Mouse (Mus musculus) liver, embryonic 14.5 days (tissue): ENCODE results near the gene Proser3. TPM values are rescaled to one million over a fixed set of nuclear protein-coding genes. Genes with fewer than 3 reads are reported as not detected.

Source experiments
- ATAC-seq: fragments of 200-750 bp; cut with Nextera tagmentation; 2 replicates; pipeline ENCODE4 v1.8.0; 2017; ENCODE audit warnings: moderate number of reproducible peaks, mild to moderate bottlenecking, moderate library complexity; ENCODE audit not compliant: insufficient read depth
- DNase-seq, 3 experiments: peaks; one replicate each; pipeline ENCODE4 v3.0.0-alpha.2; 2012 to 2013; ENCODE audit warnings: low read depth in 3 of 3, low spot score in 3 of 3
- H3K27ac ChIP-seq: fragments of 300-500 bp; sonication (generic); 2 replicates; pipeline ENCODE4 v1.5.1; 2014; ENCODE audit warnings: moderate library complexity, mild to moderate bottlenecking, control low read depth, inconsistent platforms
- H3K27me3 ChIP-seq: fragments of 300-500 bp; sonication (generic); 2 replicates; pipeline ENCODE4 v1.6.1; 2014; ENCODE audit warnings: mild to moderate bottlenecking, low read length, moderate library complexity; ENCODE audit not compliant: control insufficient read depth, insufficient read depth
- H3K36me3 ChIP-seq: fragments of 300-500 bp; sonication (generic); replicated peaks from 2 replicates; pipeline ENCODE4 v1.6.1; 2014; ENCODE audit warnings: low read depth; ENCODE audit not compliant: control insufficient read depth, insufficient read depth
- H3K4me1 ChIP-seq, 2 experiments: fragments of 200-500 bp in 1 of 2; fragments of 300-500 bp in 1 of 2; sonication (generic) in 1 of 2; replicated peaks; 2 replicates each; pipeline ENCODE4 v1.6.1; 2012 to 2014; ENCODE audit warnings: antibody characterized with exemption in 1 of 2, inconsistent platforms in 1 of 2, low read length in 1 of 2; ENCODE audit not compliant: control insufficient read depth in 2 of 2, insufficient read depth in 2 of 2
- H3K4me2 ChIP-seq: fragments of 300-500 bp; sonication (generic); 2 replicates; pipeline ENCODE4 v1.6.1; 2014; ENCODE audit warnings: low read depth, mild to moderate bottlenecking, control low read depth, moderate library complexity
- H3K4me3 ChIP-seq, 2 experiments: fragments of 200-500 bp in 1 of 2; fragments of 300-500 bp in 1 of 2; sonication (generic) in 1 of 2; 2 replicates each; pipeline ENCODE4 v1.5.1; 2012 to 2014; ENCODE audit warnings: low read depth in 2 of 2, low read length in 2 of 2, mild to moderate bottlenecking in 2 of 2, control low read depth in 1 of 2, inconsistent platforms in 1 of 2, moderate library complexity in 1 of 2; ENCODE audit not compliant: insufficient read depth in 1 of 2
- H3K9ac ChIP-seq: fragments of 300-500 bp; sonication (generic); replicated peaks from 2 replicates; pipeline ENCODE4 v1.6.1; 2014; ENCODE audit warnings: mild to moderate bottlenecking, control low read depth, moderate library complexity
- H3K9me3 ChIP-seq: fragments of 300-500 bp; sonication (generic); 2 replicates; pipeline ENCODE4 v1.6.1; 2016; ENCODE audit warnings: low read length, mixed read lengths; ENCODE audit not compliant: control insufficient read depth
- CTCF ChIP-seq: IDR thresholded peaks from 2 replicates; pipeline ENCODE4 v1.5.1; 2016; ENCODE audit warnings: antibody characterized with exemption, low read depth, control low read depth
- EP300 ChIP-seq: IDR thresholded peaks from 2 replicates; pipeline ENCODE4 v1.6.1; 2016; ENCODE audit warnings: antibody characterized with exemption, low read depth
- WGBS: fragments of 180-500 bp; shearing (Covaris S2); extraction: QIAGEN DNeasy Blood & Tissue Kit; methylation state at CpG from one replicate; pipeline ENCODE4 v1.1.7; 2014; ENCODE audit not compliant: insufficient replicate concordance; 5-methylcytosine and 5-hydroxymethylcytosine counted together
- polyA plus RNA-seq, 2 experiments: library from polyadenylated mRNA; depleted of rRNA in 1 of 2; stranded (reverse) in 1 of 2; unstranded in 1 of 2; fragments of >200 nt; fragmentation: Nextera tagmentation in 1 of 2; extraction: Ambion mirVana in 1 of 2; gene quantifications; 2 replicates each; pipeline versions ENCODE4 v1.2.1 to v1.2.3; 2012 to 2014

The Proser3 gene
- polyA plus RNA-seq, 2 experiments, result 1.3 to 6.5 TPM

DNA sequence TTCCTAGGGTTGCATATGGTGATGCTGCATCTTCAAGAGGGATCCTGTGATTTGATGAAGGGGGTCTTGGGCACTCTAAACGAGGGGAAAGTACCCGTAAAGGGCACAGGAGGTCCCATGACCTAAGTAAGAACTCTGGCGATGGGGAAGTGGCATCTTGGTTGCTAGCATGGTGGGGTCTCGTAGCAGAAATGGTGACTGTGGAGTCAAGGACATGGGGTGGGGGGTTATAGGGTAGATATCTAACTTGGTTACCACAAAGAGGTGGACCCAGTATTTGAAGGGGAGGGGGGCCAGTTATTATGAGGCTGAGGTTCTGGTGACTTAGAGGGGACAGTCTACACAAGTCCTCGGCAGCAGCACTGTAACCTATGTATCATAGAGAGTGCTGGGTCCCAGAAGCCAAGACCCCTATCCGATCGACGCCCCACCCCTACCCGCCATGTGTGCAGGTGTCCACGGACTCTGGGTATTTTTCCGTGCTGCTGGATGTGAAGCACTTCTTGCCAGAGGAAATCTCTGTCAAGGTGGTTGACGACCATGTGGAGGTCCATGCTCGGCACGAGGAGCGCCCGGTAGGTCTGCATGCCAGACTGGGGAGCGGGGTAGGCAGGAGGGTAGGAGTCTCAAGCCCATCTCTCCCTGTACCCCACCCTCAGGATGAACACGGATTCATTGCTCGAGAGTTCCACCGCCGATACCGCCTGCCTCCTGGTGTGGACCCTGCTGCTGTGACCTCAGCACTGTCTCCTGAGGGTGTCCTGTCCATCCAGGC lies 1.9 kb upstream of the Proser3 start:
- 81% methylated on average over 22 of the region's 22 CpGs for WGBS
- DNase-seq, result no peak
- H3K9ac ChIP-seq, result peak overlapping the region; percentile 96
- no peak for TF ChIP-seq CTCF
- TF ChIP-seq EP300, result no peak
- no peaks in the 10 kb centered on the region for H3K27me3 ChIP-seq
- H3K9me3 ChIP-seq, result no peaks in the 10 kb centered on the region
- no peak for ATAC-seq
- H3K36me3 ChIP-seq, result peaks cover 19% of the 10 kb centered on the region
- peak overlapping the region in 1 of 2 experiments; percentile 83; a peak in 3 of 4 replicates for H3K4me3 ChIP-seq
- H3K4me1 ChIP-seq, result peaks cover 14% of the 10 kb centered on the region in 2 experiments
- H3K27ac ChIP-seq, result no peak overlapping the region
- peak overlapping the region; percentile 99 for H3K4me2 ChIP-seq

DNA sequence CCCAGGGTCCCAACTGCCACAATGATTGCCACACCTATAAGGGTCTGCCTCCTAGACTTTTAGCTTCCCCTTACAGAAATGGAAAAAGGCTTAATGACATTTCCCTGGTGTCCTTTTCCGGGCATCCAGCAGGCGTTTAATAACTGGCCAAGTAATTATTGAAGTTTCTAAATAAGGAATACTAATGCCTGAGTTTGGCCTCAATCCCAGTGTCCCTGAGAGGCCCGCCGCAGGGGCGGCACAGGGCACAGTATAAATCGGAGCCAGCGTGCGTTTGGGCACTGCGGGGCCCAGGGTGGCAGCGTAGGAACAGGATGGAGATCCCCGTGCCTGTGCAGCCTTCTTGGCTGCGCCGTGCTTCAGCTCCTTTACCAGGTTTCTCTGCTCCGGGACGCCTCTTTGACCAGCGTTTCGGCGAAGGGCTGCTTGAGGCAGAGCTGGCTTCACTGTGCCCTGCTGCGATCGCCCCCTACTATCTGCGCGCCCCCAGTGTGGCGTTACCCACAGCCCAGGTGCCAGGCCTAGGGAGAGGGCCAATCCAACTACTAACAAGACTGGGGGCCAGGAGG lies 1.0 kb upstream of the Proser3 start:
- Histone ChIP-seq H3K4me1 (peaks cover 7% of the 10 kb centered on the region in 2 experiments), H3K4me2 (peak overlapping the region; percentile 99), H3K27me3 (no peaks in the 10 kb centered on the region), H3K36me3 (peaks cover 19% of the 10 kb centered on the region), H3K9me3 (no peaks in the 10 kb centered on the region), H3K9ac (peak overlapping the region; percentile 96), H3K27ac (peak overlapping the region; percentile 95), H3K4me3 (peak overlapping the region; percentile 83 to 90)
- WGBS, result 4% methylated on average over 23 of the region's 23 CpGs
- TF ChIP-seq EP300, result no peak
- DNase-seq (no peak), ATAC-seq (no peak)

- Histone ChIP-seq H3K9ac (peak overlapping the region; percentile 83), H3K4me1 (peaks cover 6 to 7% of the 10 kb centered on the region in 2 experiments), H3K27me3 (no peaks in the 10 kb centered on the region), H3K4me2 (peak overlapping the region; percentile 99), H3K4me3 (peak overlapping the region; percentile 78 to 83), H3K36me3 (peaks cover 12% of the 10 kb centered on the region), H3K27ac (peak overlapping the region; percentile 89), H3K9me3 (no peaks in the 10 kb centered on the region)
- TF ChIP-seq CTCF (peak; percentile 73), EP300 (no peak)
- DNase-seq (peak in 1 of 3 experiments; percentile 54), ATAC-seq (peak; percentile 50)
- WGBS, result under 1% methylated on average over 10 of the region's 10 CpGs
Measured at GRCm38 (mm10) chr7:30551445-30552101, 526 bp downstream of the Proser3 start.

- Histone ChIP-seq H3K4me2 (no peak overlapping the region), H3K9ac (no peak overlapping the region), H3K4me1 (peaks cover 6 to 7% of the 10 kb centered on the region in 2 experiments), H3K27ac (no peak overlapping the region), H3K9me3 (no peaks in the 10 kb centered on the region), H3K36me3 (peaks cover 11% of the 10 kb centered on the region; the same call in 1 of the 2 replicates), H3K27me3 (no peaks in the 10 kb centered on the region), H3K4me3 (no peak overlapping the region)
- TF ChIP-seq CTCF (no peak), EP300 (no peak)
- DNase-seq, result no peak
- ATAC-seq, result no peak
- WGBS, result 91% methylated on average over 1 of the region's 1 CpGs
Measured at GRCm38 (mm10) chr7:30550603-30551002, 1.5 kb downstream of the Proser3 start.

DNA sequence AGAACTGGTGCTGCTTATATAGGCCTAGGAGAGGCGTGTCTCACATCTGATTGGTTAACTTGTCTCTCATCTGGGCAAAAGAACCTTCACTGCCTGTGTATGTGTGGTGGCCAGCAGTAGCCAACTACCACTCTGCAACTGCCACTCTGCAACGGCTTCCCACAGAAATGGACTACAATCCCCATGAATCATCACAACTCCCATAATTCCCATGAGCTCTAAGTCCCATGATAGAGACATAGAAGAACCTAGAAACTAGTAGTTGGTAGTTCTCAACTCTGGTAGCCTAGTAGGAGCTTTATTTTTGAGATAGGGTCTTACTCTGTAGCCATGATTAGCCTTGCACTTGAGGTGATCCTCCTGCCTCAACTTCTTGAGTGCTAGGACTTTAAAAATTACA lies 2.2 kb downstream of the Proser3 start:
- H3K4me1 ChIP-seq, result peaks cover 6 to 7% of the 10 kb centered on the region in 2 experiments
- DNase-seq (no peak), ATAC-seq (no peak)
- H3K9ac ChIP-seq, result no peak overlapping the region
- H3K4me2 ChIP-seq, result no peak overlapping the region
- no peaks in the 10 kb centered on the region for H3K9me3 ChIP-seq
- H3K36me3 ChIP-seq, result peaks cover 6% of the 10 kb centered on the region; the same call in 1 of the 2 replicates
- TF ChIP-seq EP300 (no peak), CTCF (no peak)
- WGBS, result 85% methylated on average over 2 of the region's 2 CpGs
- H3K27ac ChIP-seq, result no peak overlapping the region
- no peak overlapping the region for H3K4me3 ChIP-seq
- no peaks in the 10 kb centered on the region for H3K27me3 ChIP-seq
